Mouse (Mus musculus) spleen, adult 2 months (tissue): ENCODE data around the gene Plpp3.

ENCODE experiments used
- CTCF ChIP-seq: fragments of 200-500 bp; IDR thresholded peaks from 2 replicates; pipeline ENCODE4 v1.5.1; 2011; ENCODE audit warnings: mild to moderate bottlenecking, inconsistent platforms; ENCODE audit not compliant: insufficient read depth, insufficient read length, insufficient replicate concordance; ENCODE audit errors: extremely low read depth
- POLR2A ChIP-seq: fragments of 200-500 bp; IDR thresholded peaks from 2 replicates; pipeline ENCODE4 v1.6.1; 2011; ENCODE audit warnings: low read depth, low read length, inconsistent platforms

DNA sequence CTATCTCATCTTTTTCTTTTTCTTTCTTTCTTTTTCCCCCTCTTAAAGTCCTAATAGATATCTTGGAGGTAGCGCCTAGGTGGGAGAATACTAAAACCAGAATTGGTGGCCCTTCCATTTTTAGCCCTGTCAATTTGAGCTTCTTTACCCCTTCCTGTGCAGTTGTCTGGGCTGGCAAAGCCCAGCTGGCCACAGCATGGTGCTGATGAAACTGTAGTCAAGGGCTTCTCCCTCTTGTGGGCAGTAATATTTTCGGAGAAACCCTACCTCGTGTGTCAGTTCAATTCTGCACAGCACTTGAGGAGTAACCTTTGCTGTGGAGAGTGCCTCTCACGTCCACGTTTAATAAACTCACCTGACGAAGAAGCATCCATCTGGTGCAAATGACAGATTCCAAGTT lies 4.9 kb downstream of the Plpp3 start:
- TF ChIP-seq POLR2A (no peak), CTCF (no peak)
